Mouse (Mus musculus): ENCODE measurements at regions not wholly inside any gene's neighbourhood (a gene's known extent, or its start where the extent isn't known, plus 50 kb on each side); places are given as distances from the start of the nearest gene placed in this dataset.

GRCm38 (mm10) chr5:46657065-46657464, 799.6 kb upstream of the Lcorl start:
- Histone ChIP-seq H3K4me2 (no peak overlapping the region), H3K4me3 (no peak overlapping the region), H3K9me3 (no peaks in the 10 kb centered on the region), H3K27ac (no peak overlapping the region), H3K27me3 (replicated peaks) (no peaks in the 10 kb centered on the region), H3K9ac (no peak overlapping the region), H3K4me1 (no peaks in the 10 kb centered on the region), H3K36me3 (replicated peaks) (no peaks in the 10 kb centered on the region)
- no peak for ATAC-seq (replicated peaks)

DNA sequence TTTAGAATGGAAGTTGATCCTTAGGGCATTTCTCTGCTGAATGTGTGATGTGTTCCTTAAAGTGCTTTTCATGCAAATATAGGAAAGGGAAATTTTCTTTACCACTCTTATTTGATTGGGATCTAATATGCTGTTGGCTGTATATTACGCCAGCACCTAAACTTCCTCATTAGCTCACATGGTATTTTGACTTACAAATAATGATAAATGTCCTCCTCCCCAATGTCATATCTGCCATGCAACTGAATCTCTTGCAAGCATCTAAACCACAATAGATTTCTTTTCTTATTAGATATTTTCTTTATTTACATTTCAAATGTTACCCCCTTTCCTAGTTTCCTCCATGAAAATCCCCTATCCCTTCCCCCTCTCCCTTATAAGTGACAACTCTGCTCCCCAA, 796.8 kb upstream of the Lcorl start:
- Histone ChIP-seq H3K9me3 (no peaks in the 10 kb centered on the region), H3K9ac (no peak overlapping the region), H3K36me3 (replicated peaks) (no peaks in the 10 kb centered on the region), H3K4me1 (no peaks in the 10 kb centered on the region), H3K27ac (no peak overlapping the region), H3K4me2 (no peak overlapping the region), H3K4me3 (no peak overlapping the region), H3K27me3 (replicated peaks) (no peaks in the 10 kb centered on the region)
- no peak for ATAC-seq (replicated peaks)
- WGBS, result 95% methylated on average over 1 of the region's 1 CpGs

DNA sequence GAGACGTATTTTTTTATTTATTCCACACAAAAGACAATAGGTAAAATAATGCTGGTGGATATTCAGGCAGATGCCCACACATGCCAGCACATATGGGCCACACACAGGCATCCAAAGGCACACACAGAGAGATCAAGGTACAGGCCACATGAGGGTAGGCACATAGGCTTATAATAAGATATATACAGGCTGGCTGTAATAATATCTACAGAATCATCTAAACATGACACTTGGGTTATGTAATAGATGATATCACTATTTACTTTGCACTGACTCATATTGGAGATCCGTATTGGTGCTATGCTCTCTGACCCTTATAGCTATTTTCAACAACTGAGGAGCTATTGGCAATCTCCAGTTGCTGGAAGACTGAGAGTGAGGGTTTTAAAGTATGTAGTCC, 785.6 kb upstream of the Lcorl start:
- no peak for ATAC-seq (replicated peaks)
- 79% methylated on average over 2 of the region's 2 CpGs for WGBS
- Histone ChIP-seq H3K4me2 (no peak overlapping the region), H3K9me3 (no peaks in the 10 kb centered on the region), H3K4me1 (no peaks in the 10 kb centered on the region), H3K36me3 (replicated peaks) (no peaks in the 10 kb centered on the region), H3K27ac (no peak overlapping the region), H3K4me3 (no peak overlapping the region), H3K9ac (no peak overlapping the region), H3K27me3 (replicated peaks) (no peaks in the 10 kb centered on the region)

DNA sequence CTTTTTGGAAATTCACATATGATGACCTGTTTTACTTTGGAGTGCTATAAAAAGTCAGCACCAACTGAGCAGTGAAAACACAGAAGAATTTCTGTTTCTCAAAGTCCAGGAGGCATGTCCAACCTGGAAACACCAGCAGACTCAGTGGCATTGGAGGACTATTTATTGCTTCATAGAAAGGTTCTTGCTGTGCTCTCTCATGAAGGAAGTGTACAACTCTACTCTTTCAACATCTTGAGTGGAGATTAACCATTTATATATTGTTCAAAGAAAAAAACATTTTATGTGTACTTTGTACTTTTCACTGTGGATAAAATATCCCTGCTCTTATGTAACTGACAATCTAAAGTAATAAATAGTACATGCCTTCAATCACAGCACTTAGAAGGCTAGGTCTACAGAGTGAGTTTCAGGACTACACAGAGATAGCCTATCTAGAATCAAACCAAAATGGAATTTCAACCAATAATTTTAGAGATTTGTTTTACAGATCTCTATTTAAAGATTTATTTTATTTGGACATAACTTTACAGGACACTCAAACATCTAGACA, 777.8 kb upstream of the Lcorl start:
- no peaks in the 10 kb centered on the region for H3K36me3 ChIP-seq (replicated peaks)
- ATAC-seq (replicated peaks), result no peak
- no peak overlapping the region for H3K4me2 ChIP-seq
- H3K4me1 ChIP-seq, result no peaks in the 10 kb centered on the region
- H3K9ac ChIP-seq, result no peak overlapping the region
- H3K4me3 ChIP-seq, result no peak overlapping the region
- no peak overlapping the region for H3K27ac ChIP-seq
- H3K27me3 ChIP-seq (replicated peaks), result no peaks in the 10 kb centered on the region
- no peaks in the 10 kb centered on the region for H3K9me3 ChIP-seq
